Mouse (Mus musculus) MEL (cell line): Measurements from ENCODE around the gene Stap2. TPM values are rescaled to one million over a fixed set of nuclear protein-coding genes. Genes with fewer than 3 reads are reported as not detected.

ENCODE experiments used
- DNase-seq: peaks from one replicate; pipeline ENCODE4 v3.0.0; 2011; ENCODE audit warnings: low read depth, low spot score
- H3K27ac ChIP-seq: 2 replicates; pipeline ENCODE4 v1.5.1; 2012; ENCODE audit warnings: low read depth, mild to moderate bottlenecking, control low read depth, low read length, moderate library complexity; ENCODE audit not compliant: control insufficient read depth
- H3K27me3 ChIP-seq, 2 experiments: fragments of 150-350 bp in 1 of 2; sonication (generic) in 1 of 2; 2 replicates each; pipeline ENCODE4 v1.6.1; 2012; ENCODE audit warnings: low read length in 2 of 2, mild to moderate bottlenecking in 2 of 2, improper control_type of control experiment in 1 of 2, moderate library complexity in 1 of 2; ENCODE audit not compliant: insufficient read depth in 2 of 2, control insufficient read depth in 1 of 2
- H3K36me3 ChIP-seq, 2 experiments: 2 replicates each; pipeline ENCODE4 v1.6.1; 2012 to 2014; ENCODE audit warnings: low read length in 2 of 2, improper control_type of control experiment in 1 of 2, inconsistent platforms in 1 of 2, mild to moderate bottlenecking in 1 of 2; ENCODE audit not compliant: insufficient read depth in 2 of 2, control insufficient read depth in 1 of 2
- H3K4me1 ChIP-seq, 2 experiments: fragments of 150-350 bp in 1 of 2; sonication (generic) in 1 of 2; 2 replicates each; pipeline ENCODE4 v1.6.1; 2012; ENCODE audit warnings: low read length in 2 of 2, improper control_type of control experiment in 1 of 2, mild to moderate bottlenecking in 1 of 2; ENCODE audit not compliant: insufficient read depth in 2 of 2, control insufficient read depth in 1 of 2
- H3K4me3 ChIP-seq, 2 experiments: fragments of 150-350 bp in 1 of 2; sonication (generic) in 1 of 2; 2 replicates each; pipeline ENCODE4 v1.5.1; 2012; ENCODE audit warnings: low read depth in 2 of 2, low read length in 2 of 2, mild to moderate bottlenecking in 2 of 2, moderate library complexity in 2 of 2, control low read depth in 1 of 2, improper control_type of control experiment in 1 of 2; ENCODE audit not compliant: control insufficient read depth in 1 of 2, insufficient read depth in 1 of 2
- H3K79me2 ChIP-seq: 2 replicates; pipeline ENCODE4 v1.6.1; 2012; ENCODE audit warnings: mild to moderate bottlenecking, low read length, moderate library complexity; ENCODE audit not compliant: control insufficient read depth, poor library complexity, insufficient read depth
- H3K9ac ChIP-seq: 2 replicates; pipeline ENCODE4 v1.6.1; 2012; ENCODE audit warnings: low read depth, mild to moderate bottlenecking, control low read depth, low read length, moderate library complexity; ENCODE audit not compliant: control insufficient read depth, poor library complexity, severe bottlenecking
- H3K9me3 ChIP-seq: fragments of 150-350 bp; sonication (generic); replicated peaks from 2 replicates; pipeline ENCODE4 v1.6.1; 2012; ENCODE audit warnings: mild to moderate bottlenecking, low read length, improper control_type of control experiment, moderate library complexity; ENCODE audit not compliant: insufficient read depth
- BHLHE40 ChIP-seq: IDR thresholded peaks from 2 replicates; pipeline ENCODE4 v1.6.1; 2012; ENCODE audit warnings: low read depth, mild to moderate bottlenecking, inconsistent platforms, low read length, improper control_type of control experiment, borderline replicate concordance
- CHD1 ChIP-seq: IDR thresholded peaks from 2 replicates; pipeline ENCODE4 v1.6.1; 2012; ENCODE audit warnings: low read depth, mild to moderate bottlenecking, inconsistent platforms, low read length, improper control_type of control experiment
- GATA1 ChIP-seq: IDR thresholded peaks from 2 replicates; pipeline ENCODE4 v1.6.1; 2011; ENCODE audit warnings: low read depth, low read length, improper control_type of control experiment
- HCFC1 ChIP-seq: IDR thresholded peaks from 2 replicates; pipeline ENCODE4 v1.6.1; 2012; ENCODE audit warnings: low read depth, mild to moderate bottlenecking, inconsistent platforms, low read length, improper control_type of control experiment, moderate library complexity
- KAT2A ChIP-seq: conservative IDR thresholded peaks from 2 replicates; pipeline ENCODE4 v1.6.1; 2012; ENCODE audit warnings: low read depth, low read length, improper control_type of control experiment, inconsistent platforms
- MAZ ChIP-seq: IDR thresholded peaks from 2 replicates; pipeline ENCODE4 v1.6.1; 2012; ENCODE audit warnings: low read depth, mild to moderate bottlenecking, inconsistent platforms, low read length, improper control_type of control experiment
- MYB ChIP-seq: IDR thresholded peaks from 2 replicates; pipeline ENCODE4 v1.6.1; 2011; ENCODE audit warnings: mild to moderate bottlenecking, low read depth, low read length, improper control_type of control experiment
- NRF1 ChIP-seq: IDR thresholded peaks from 2 replicates; pipeline ENCODE4 v1.6.1; 2014; ENCODE audit warnings: low read depth, mild to moderate bottlenecking, inconsistent platforms, low read length, improper control_type of control experiment, moderate library complexity; ENCODE audit not compliant: poor library complexity, insufficient read depth, severe bottlenecking
- POLR2A ChIP-seq, 2 experiments: IDR thresholded peaks; 2 replicates each; pipeline ENCODE4 v1.6.1; 2011 to 2012; ENCODE audit warnings: low read length in 2 of 2, mild to moderate bottlenecking in 2 of 2, control low read depth in 1 of 2, improper control_type of control experiment in 1 of 2, low read depth in 1 of 2, moderate library complexity in 1 of 2; ENCODE audit not compliant: control insufficient read depth in 1 of 2, insufficient read depth in 1 of 2, poor library complexity in 1 of 2
- RCOR1 ChIP-seq: IDR thresholded peaks from 2 replicates; pipeline ENCODE4 v1.6.1; 2012; ENCODE audit warnings: low read depth, mild to moderate bottlenecking, inconsistent platforms, low read length, improper control_type of control experiment
- TBP ChIP-seq: IDR thresholded peaks from 2 replicates; pipeline ENCODE4 v1.8.0; 2011; ENCODE audit warnings: low read depth, low read length, improper control_type of control experiment
- UBTF ChIP-seq: IDR thresholded peaks from 2 replicates; pipeline ENCODE4 v1.6.1; 2012; ENCODE audit warnings: low read depth, mild to moderate bottlenecking, inconsistent platforms, low read length, improper control_type of control experiment, moderate library complexity, borderline replicate concordance; ENCODE audit not compliant: insufficient read depth
- USF1 ChIP-seq: IDR thresholded peaks from 2 replicates; pipeline ENCODE4 v1.6.1; 2014; ENCODE audit warnings: low read depth, mild to moderate bottlenecking, inconsistent platforms, low read length, improper control_type of control experiment, moderate library complexity
- USF2 ChIP-seq, 2 experiments: IDR thresholded peaks; 2 replicates each; pipeline ENCODE4 v1.6.1; 2011 to 2012; ENCODE audit warnings: improper control_type of control experiment in 2 of 2, low read length in 2 of 2, borderline replicate concordance in 1 of 2, inconsistent platforms in 1 of 2, low read depth in 1 of 2, mild to moderate bottlenecking in 1 of 2; ENCODE audit not compliant: insufficient read depth in 1 of 2
- ZMIZ1 ChIP-seq: IDR thresholded peaks from 2 replicates; pipeline ENCODE4 v1.6.1; 2012; ENCODE audit warnings: low read depth, mild to moderate bottlenecking, inconsistent platforms, low read length, improper control_type of control experiment, moderate library complexity
- polyA plus RNA-seq, 2 experiments: library from polyadenylated mRNA; stranded (reverse) in 1 of 2; unstranded in 1 of 2; fragments of >175 nt in 1 of 2; fragments of >200 nt in 1 of 2; gene quantifications; 2 replicates each; pipeline versions ENCODE4 v1.2.1 to v1.2.4; 2012; ENCODE audit warnings: low replicate concordance in 2 of 2, low read depth in 1 of 2; ENCODE audit not compliant: insufficient read length in 2 of 2, insufficient read depth in 1 of 2, missing spikeins in 1 of 2
- total RNA-seq: library from RNA; depleted of rRNA; stranded (reverse); fragments of 300-350 nt; gene quantifications from 2 replicates; pipeline ENCODE4 v1.2.3, GENCODE M21; 2012

The Stap2 gene
- total and polyA plus RNA-seq, 3 experiments, result 0.08 TPM; not detected in 1

- peaks cover 13% of the 10 kb centered on the region for H3K79me2 ChIP-seq
- peaks cover 0 to 3% of the 10 kb centered on the region in 2 experiments; a peak in 1 of 4 replicates for H3K36me3 ChIP-seq
- H3K9me3 ChIP-seq, result no peaks in the 10 kb centered on the region
- H3K9ac ChIP-seq, result no peak overlapping the region
- no peak overlapping the region for H3K4me3 ChIP-seq
- no peaks in the 10 kb centered on the region for H3K4me1 ChIP-seq
- no peak overlapping the region for H3K27ac ChIP-seq
- H3K27me3 ChIP-seq, result no peaks in the 10 kb centered on the region
- DNase-seq, result no peak
- TF ChIP-seq GATA1, result no peak
Measured at GRCm38 (mm10) chr17:56022131-56022988, 17.0 kb upstream of the Stap2 start.

GRCm38 (mm10) chr17:56021161-56021910 is 16.0 kb upstream of the Stap2 start:
- H3K79me2 ChIP-seq, result peaks cover 5% of the 10 kb centered on the region
- H3K9me3 ChIP-seq, result no peaks in the 10 kb centered on the region
- peaks cover 0 to 3% of the 10 kb centered on the region in 2 experiments; a peak in 2 of 4 replicates for H3K36me3 ChIP-seq
- no peaks in the 10 kb centered on the region for H3K4me1 ChIP-seq
- H3K9ac ChIP-seq, result no peak overlapping the region
- no peak for DNase-seq
- no peak overlapping the region for H3K27ac ChIP-seq
- no peak for TF ChIP-seq ZMIZ1
- TF ChIP-seq RCOR1, result no peak
- no peak for TF ChIP-seq BHLHE40
- no peak for TF ChIP-seq UBTF
- no peak for TF ChIP-seq TBP
- TF ChIP-seq POLR2A (IDR thresholded peaks at IDR 0.05; ENCODE audit: control insufficient read depth in 1 of 2, insufficient read depth in 1 of 2, low read depth in 1 of 2, low read length in 2 of 2, poor library complexity in 1 of 2), result no peak
- no peak for TF ChIP-seq USF1
- no peak for TF ChIP-seq NRF1
- TF ChIP-seq HCFC1, result no peak
- no peak for TF ChIP-seq CHD1
- TF ChIP-seq MYB, result no peak
- no peak for TF ChIP-seq MAZ
- TF ChIP-seq GATA1, result no peak
- TF ChIP-seq USF2 (IDR thresholded peaks at IDR 0.05; ENCODE audit: borderline replicate concordance in 1 of 2, insufficient read depth in 1 of 2, low read depth in 1 of 2, low read length in 2 of 2), result no peak
- no peak for TF ChIP-seq KAT2A
- H3K4me3 ChIP-seq, result no peak overlapping the region
- H3K27me3 ChIP-seq, result no peaks in the 10 kb centered on the region
